Comparison of ENCODE assay signal across 9 mouse cellular contexts in the genomic region with DNA sequence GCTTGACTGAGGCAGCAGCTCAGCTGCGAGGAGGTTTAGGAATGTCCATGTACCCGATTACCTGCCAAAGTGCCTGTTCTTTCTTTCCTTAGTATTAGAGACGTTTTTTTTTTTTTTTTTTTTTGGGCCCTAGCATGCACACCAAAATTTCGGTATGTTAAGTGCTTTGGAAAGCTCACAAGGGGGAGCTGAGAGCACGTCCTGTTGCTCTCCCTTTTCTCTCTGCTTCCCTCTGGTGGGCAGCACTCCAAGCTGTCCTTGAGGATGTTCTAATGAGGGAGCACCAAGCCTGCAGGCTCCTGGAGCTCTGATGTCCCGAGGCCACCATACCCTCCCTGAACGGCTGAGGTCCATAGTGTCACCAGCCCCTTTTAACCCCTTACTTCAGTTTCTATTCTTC. TPM values are rescaled to one million over a fixed set of nuclear protein-coding genes. Genes with fewer than 3 reads are reported as not detected.
A peak's percentile ranks its signal among the peaks of the same experiment; 100 is the strongest.
DNase-seq lines count a peak whose midpoint lies in the region; ATAC-seq lines count a peak whose summit lies in the region.
"Had no signal": no experiment of that assay in that cellular context is flagged by ENCODE, and none has a peak within 500 bp of the region (broad histone marks: within the 10 kb centered on the region; RNA-seq: fewer than 3 reads in every experiment).

No protein-coding gene starts in this region.

- peaks cover 12% of the 10 kb centered on the region for H3K4me1 ChIP-seq in embryonic facial prominence, embryonic 14.5 days (ENCODE audit: control insufficient read depth, insufficient read depth, low read length)

- H3K27ac ChIP-seq in embryonic facial prominence, embryonic 14.5 days (replicated peaks; ENCODE audit: low read depth, low read length): no peak overlapping the region
- H3K27ac ChIP-seq: macrophage had no signal

- H3K4me3 ChIP-seq in embryonic facial prominence, embryonic 14.5 days (ENCODE audit: low read depth, low read length): no peak overlapping the region

- ATAC-seq in cerebellum, adult (ENCODE audit: insufficient number of reproducible peaks, low FRiP score, low TSS enrichment): no peak
- 0 out of 2 replicates have a peak, but pooled peaks have one; percentile 48 for ATAC-seq in embryonic facial prominence, embryonic 14.5 days (ENCODE audit: low read depth)
- ATAC-seq in megakaryocyte-erythroid progenitor cell, adult 5-6 weeks (replicated peaks; ENCODE audit: low FRiP score, low TSS enrichment, poor library complexity, severe bottlenecking): peak; percentile 87

- no peaks in the 10 kb centered on the region for H3K27me3 ChIP-seq in embryonic facial prominence, embryonic 14.5 days (replicated peaks; ENCODE audit: control insufficient read depth, insufficient read depth, low read length)

- peaks cover 65% of the 10 kb centered on the region for H3K36me3 ChIP-seq in embryonic facial prominence, embryonic 14.5 days (ENCODE audit: control insufficient read depth, insufficient read depth, low read length)

- H3K9ac ChIP-seq in embryonic facial prominence, embryonic 14.5 days (ENCODE audit: low read depth, low read length): no peak overlapping the region

- H3K4me2 ChIP-seq in embryonic facial prominence, embryonic 14.5 days (ENCODE audit: low read depth, low read length): no peak overlapping the region

- WGBS in embryonic facial prominence, embryonic 14.5 days: 26% methylated on average over 7 of the region's 7 CpGs

- no peaks in the 10 kb centered on the region for H3K9me3 ChIP-seq in embryonic facial prominence, embryonic 14.5 days (ENCODE audit: control insufficient read depth, low read length)

- peak; percentile 39 for DNase-seq in cerebellum, adult 11 months
- peak; percentile 86 for DNase-seq in adrenal gland, postnatal 10 days
- DNase-seq in embryonic facial prominence, embryonic 14.5 days (ENCODE audit: low spot score): peak; percentile 92
- peak; percentile 90 for DNase-seq in heart, postnatal 4 days
- peak; percentile 54 to 71 for DNase-seq in layer of hippocampus, postnatal 14 days (ENCODE audit: low spot score in 2 of 2)
- DNase-seq in spleen, postnatal 4 days (ENCODE audit: low spot score in 2 of 2): peak; percentile 59 to 74

RNA-seq across cellular contexts. Expression of gene Crtc3, which starts 52.3 kb away (rescaled TPM):
- total RNA-seq in adrenal gland, postnatal 10 days (2021): 10 to 100 TPM; 19.0 to 26.8 TPM
- 21.6 and 22.9 TPM in 2 replicates for polyA plus RNA-seq in embryonic facial prominence, embryonic 14.5 days (2014; fragmentation: Nextera tagmentation; extraction: Ambion mirVana)
- total RNA-seq in heart, postnatal 4 days (2021): 10 to 100 TPM; 19.5 to 20.3 TPM
- total RNA-seq in layer of hippocampus, postnatal 14 days (2021): 10 to 100 TPM; 20.9 to 21.7 TPM
- 29.1 and 29.3 TPM in 2 replicates for total RNA-seq in megakaryocyte-erythroid progenitor cell, adult 5-6 weeks (2014; fragmentation: Nextera tagmentation)
- total RNA-seq in megakaryocyte-erythroid progenitor cell, adult 5-6 weeks (2017): 8.2 and 14.8 TPM in 2 replicates

Comparison
In these comparisons a context has a peak if more than half of its experiments do, and no peak if none do; other contexts are left out.
1. DNase-seq: peak in every context shown above with its lines; median percentile 92 in embryonic facial prominence, embryonic 14.5 days; 90 in heart, postnatal 4 days; 86 in adrenal gland, postnatal 10 days; 66 in spleen, postnatal 4 days; 62 in layer of hippocampus, postnatal 14 days; 39 in cerebellum, adult 11 months.